Mouse (Mus musculus) liver, postnatal 0 days (tissue): ENCODE data around the gene Aqp7. TPM values are rescaled to one million over a fixed set of nuclear protein-coding genes. Genes with fewer than 3 reads are reported as not detected.

Source experiments
- ATAC-seq: fragments of 200-750 bp; cut with Nextera tagmentation; 2 replicates; pipeline ENCODE4 v1.8.0; 2017; ENCODE audit warnings: mild to moderate bottlenecking, moderate library complexity
- DNase-seq: peaks from one replicate; pipeline ENCODE4 v3.0.0-alpha.2; 2016
- H3K27ac ChIP-seq: fragments of 300-500 bp; sonication (generic); 2 replicates; pipeline ENCODE4 v1.5.1; 2014; ENCODE audit warnings: antibody characterized with exemption, moderate library complexity, mild to moderate bottlenecking, low read depth
- H3K27me3 ChIP-seq: fragments of 300-500 bp; sonication (generic); 2 replicates; pipeline ENCODE4 v1.6.1; 2014; ENCODE audit warnings: low read length, control low read depth, mixed read lengths; ENCODE audit not compliant: insufficient read depth
- H3K36me3 ChIP-seq: fragments of 300-500 bp; sonication (generic); replicated peaks from 2 replicates; pipeline ENCODE4 v1.6.1; 2014; ENCODE audit warnings: mild to moderate bottlenecking, control low read depth, low read length, moderate library complexity, mixed read lengths; ENCODE audit not compliant: insufficient read depth
- H3K4me1 ChIP-seq: fragments of 300-500 bp; sonication (generic); 2 replicates; pipeline ENCODE4 v1.6.1; 2014; ENCODE audit warnings: antibody characterized with exemption, mild to moderate bottlenecking, control low read depth; ENCODE audit not compliant: insufficient read depth
- H3K4me2 ChIP-seq: fragments of 300-500 bp; sonication (generic); 2 replicates; pipeline ENCODE4 v1.6.1; 2014; ENCODE audit warnings: low read depth, mild to moderate bottlenecking, low read length, moderate library complexity, mixed read lengths
- H3K4me3 ChIP-seq: fragments of 300-500 bp; sonication (generic); 2 replicates; pipeline ENCODE4 v1.5.1; 2014; ENCODE audit warnings: low read depth, low read length
- H3K9ac ChIP-seq: fragments of 300-500 bp; sonication (generic); replicated peaks from 2 replicates; pipeline ENCODE4 v1.6.1; 2014; ENCODE audit warnings: mild to moderate bottlenecking, moderate library complexity
- H3K9me3 ChIP-seq: fragments of 300-500 bp; sonication (generic); 2 replicates; pipeline ENCODE4 v1.6.1; 2016; ENCODE audit warnings: mild to moderate bottlenecking, control low read depth, low read length, mixed read lengths
- CTCF ChIP-seq: sonication (generic); IDR thresholded peaks from 2 replicates; pipeline ENCODE4 v1.5.1; 2016; ENCODE audit warnings: antibody characterized with exemption, low read depth
- EP300 ChIP-seq: IDR thresholded peaks from 2 replicates; pipeline ENCODE4 v1.6.1; 2016; ENCODE audit warnings: antibody characterized with exemption, low read depth, mild to moderate bottlenecking
- WGBS: fragments of 180-500 bp; shearing (Covaris S2); extraction: QIAGEN DNeasy Blood & Tissue Kit; methylation state at CpG from one replicate; pipeline ENCODE4 v1.1.7; 2014; ENCODE audit not compliant: insufficient replicate concordance; 5-methylcytosine and 5-hydroxymethylcytosine counted together
- polyA plus RNA-seq: library from polyadenylated mRNA; unstranded; fragments of >200 nt; fragmentation: Nextera tagmentation; extraction: Ambion mirVana; gene quantifications from 2 replicates; pipeline ENCODE4 v1.2.1, GENCODE M21; 2015

Aqp7 gene
- polyA plus RNA-seq, 1 experiment from 2014 or later = 2.1 TPM

DNA sequence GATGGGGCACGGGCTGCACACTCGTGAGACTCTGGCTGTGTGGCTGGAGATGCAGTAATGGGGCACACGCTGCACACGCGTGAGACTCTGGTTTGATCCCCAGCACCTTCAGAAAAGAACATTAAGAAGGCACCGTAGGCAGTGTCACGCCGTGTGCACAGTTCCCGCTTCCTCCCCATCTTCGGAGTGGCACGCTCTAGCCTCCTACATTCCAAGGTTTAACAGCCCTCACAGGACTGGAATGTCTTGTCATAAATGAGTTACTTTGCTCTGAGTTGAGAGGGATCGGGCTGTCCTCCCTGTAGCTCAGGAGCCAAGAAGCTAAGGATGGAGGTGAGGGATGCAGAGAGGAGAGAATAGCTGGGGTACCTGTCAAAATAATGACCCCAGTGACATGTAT, 5.1 kb downstream of the Aqp7 start:
- WGBS = 86% methylated on average over 12 of the region's 12 CpGs
- Histone ChIP-seq H3K9me3 (no peaks in the 10 kb centered on the region), H3K36me3 (no peaks in the 10 kb centered on the region), H3K27ac (no peak overlapping the region), H3K4me1 (peaks cover 5% of the 10 kb centered on the region), H3K9ac (no peak overlapping the region), H3K27me3 (no peaks in the 10 kb centered on the region), H3K4me3 (no peak overlapping the region), H3K4me2 (no peak overlapping the region)
- DNase-seq (no peak), ATAC-seq (no peak)
- TF ChIP-seq EP300 (no peak), CTCF (no peak)

DNA sequence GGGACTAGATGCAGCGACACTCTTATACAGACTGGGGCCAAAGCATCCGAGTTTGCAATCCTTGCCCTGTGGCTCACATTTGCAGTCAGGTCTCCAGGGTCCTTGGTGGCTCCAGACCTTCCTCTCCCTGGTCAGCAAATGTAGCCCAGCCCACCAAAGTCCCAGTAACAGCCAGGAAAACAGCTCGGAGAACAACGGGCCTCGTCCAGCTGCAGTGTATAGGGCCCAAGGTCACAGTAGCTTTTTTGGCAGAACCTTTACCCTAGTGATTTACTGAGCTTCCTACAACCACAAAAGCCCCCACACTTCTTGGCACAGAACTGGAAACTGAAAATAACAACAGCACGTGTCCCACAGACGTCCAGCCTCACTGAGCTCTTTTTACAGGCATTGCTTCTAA, 7.0 kb downstream of the Aqp7 start:
- peak; percentile 25; the same call in 1 of the 2 replicates for ATAC-seq
- Histone ChIP-seq H3K4me3 (no peak overlapping the region), H3K9ac (no peak overlapping the region), H3K27me3 (no peaks in the 10 kb centered on the region), H3K27ac (no peak overlapping the region), H3K9me3 (no peaks in the 10 kb centered on the region), H3K36me3 (no peaks in the 10 kb centered on the region), H3K4me2 (no peak overlapping the region), H3K4me1 (peaks cover 5% of the 10 kb centered on the region)
- no peak for TF ChIP-seq CTCF
- TF ChIP-seq EP300 = no peak
- WGBS = 54% methylated on average over 7 of the region's 7 CpGs
- DNase-seq = no peak

DNA sequence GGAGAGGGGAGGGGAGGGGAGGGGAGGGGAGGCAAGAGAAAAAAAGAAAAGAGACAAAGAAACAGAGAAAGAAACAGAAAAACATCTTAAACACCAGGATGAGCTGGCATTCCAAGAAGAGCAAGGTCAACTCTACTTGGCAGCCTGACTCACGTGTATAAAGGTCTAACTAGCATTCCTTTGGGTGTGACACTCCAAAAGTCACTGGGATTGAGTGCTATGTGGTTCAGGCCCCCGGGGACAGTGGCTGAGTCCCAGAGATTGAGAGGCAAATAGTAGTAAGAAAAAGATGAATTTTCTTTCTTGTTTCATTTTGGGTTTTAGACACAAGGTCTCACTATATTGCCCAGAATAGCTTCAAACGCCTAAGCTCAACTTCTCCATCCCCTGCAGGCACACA, 10.0 kb downstream of the Aqp7 start:
- WGBS = 61% methylated on average over 3 of the region's 3 CpGs
- Histone ChIP-seq H3K9me3 (no peaks in the 10 kb centered on the region), H3K4me1 (no peaks in the 10 kb centered on the region), H3K36me3 (no peaks in the 10 kb centered on the region), H3K27ac (no peak overlapping the region), H3K9ac (no peak overlapping the region), H3K4me2 (no peak overlapping the region), H3K27me3 (no peaks in the 10 kb centered on the region), H3K4me3 (no peak overlapping the region)
- TF ChIP-seq CTCF (no peak), EP300 (no peak)
- ATAC-seq = no peak
- no peak for DNase-seq

DNA sequence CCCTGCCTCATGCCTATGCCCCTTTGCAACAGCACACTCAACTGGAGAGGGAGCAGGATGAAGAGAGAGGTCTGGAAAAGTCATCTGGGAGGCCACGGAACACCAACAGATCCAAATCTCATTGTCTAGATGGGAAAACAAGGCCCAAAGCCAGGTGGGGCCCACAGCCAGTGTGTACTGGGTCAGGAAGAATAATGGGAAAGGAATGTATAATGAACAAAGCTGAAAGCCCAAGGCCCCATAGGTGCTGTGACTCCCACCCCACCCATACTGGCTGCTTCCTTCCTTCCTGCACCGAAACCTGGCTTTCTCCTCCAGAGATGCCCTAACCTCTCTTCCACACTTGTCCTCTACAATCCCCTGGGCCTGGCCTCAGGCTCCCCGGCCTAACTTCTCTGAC, 16.7 kb downstream of the Aqp7 start:
- 70% methylated on average over 3 of the region's 3 CpGs for WGBS
- H3K27me3 ChIP-seq = no peaks in the 10 kb centered on the region
- no peak overlapping the region for H3K9ac ChIP-seq
- no peak overlapping the region for H3K27ac ChIP-seq
- H3K36me3 ChIP-seq = no peaks in the 10 kb centered on the region
- ATAC-seq (no peak), DNase-seq (no peak)
- 0 out of 2 replicates have a peak, but pooled peaks cover 2% of the 10 kb centered on the region for H3K4me1 ChIP-seq
- TF ChIP-seq CTCF (no peak), EP300 (no peak)
- H3K4me2 ChIP-seq = no peak overlapping the region
- no peak overlapping the region for H3K4me3 ChIP-seq
- H3K9me3 ChIP-seq = no peaks in the 10 kb centered on the region

DNA sequence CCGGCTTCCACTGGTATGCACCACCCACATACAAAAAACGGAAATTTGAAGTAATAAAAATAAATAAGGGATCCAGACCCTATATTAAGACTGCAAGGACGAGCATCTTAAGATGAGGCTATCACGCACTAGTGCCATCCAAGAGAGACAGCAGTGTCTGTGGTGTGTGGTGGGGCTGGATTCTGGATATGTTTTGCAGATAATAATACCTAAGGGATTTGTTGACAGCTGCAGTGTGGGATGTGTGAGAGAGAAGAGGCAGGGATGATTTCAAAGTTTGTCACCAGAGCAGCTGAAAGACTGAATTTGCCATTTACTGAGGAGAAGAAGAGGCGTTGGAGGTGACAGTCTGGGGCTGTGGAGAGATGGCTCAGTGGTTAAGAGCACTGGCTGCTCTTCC, 18.6 kb downstream of the Aqp7 start:
- Histone ChIP-seq H3K9me3 (no peaks in the 10 kb centered on the region), H3K4me2 (no peak overlapping the region), H3K4me3 (no peak overlapping the region), H3K27ac (no peak overlapping the region), H3K9ac (no peak overlapping the region), H3K4me1 (0 out of 2 replicates have a peak, but pooled peaks cover 2% of the 10 kb centered on the region), H3K36me3 (peaks cover 6% of the 10 kb centered on the region; the same call in 1 of the 2 replicates), H3K27me3 (no peaks in the 10 kb centered on the region)
- DNase-seq (no peak), ATAC-seq (no peak)
- TF ChIP-seq EP300 (no peak), CTCF (no peak)
- WGBS = 89% methylated on average over 5 of the region's 5 CpGs

DNA sequence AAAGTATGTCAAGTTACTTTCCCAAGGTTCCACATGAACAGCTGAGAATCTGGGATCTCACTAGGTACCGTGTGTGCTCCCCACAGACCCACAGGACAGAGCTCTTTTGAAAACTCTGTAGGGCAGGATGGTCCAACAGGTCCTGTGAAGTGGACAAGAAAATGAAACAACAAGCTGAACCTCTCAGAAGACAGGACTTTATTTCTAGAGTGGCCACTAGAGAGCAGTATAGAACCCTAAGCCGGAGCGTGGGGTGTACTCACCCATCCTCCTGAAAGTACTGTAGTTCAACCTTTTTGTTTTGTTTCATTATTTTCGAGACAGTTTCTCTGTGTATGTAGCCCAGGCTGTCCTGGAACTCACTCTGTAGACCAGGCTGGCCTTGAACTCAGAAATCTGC, 19.7 kb downstream of the Aqp7 start:
- WGBS = 69% methylated on average over 4 of the region's 4 CpGs
- Histone ChIP-seq H3K27ac (no peak overlapping the region), H3K9me3 (no peaks in the 10 kb centered on the region), H3K4me2 (no peak overlapping the region), H3K4me3 (no peak overlapping the region), H3K36me3 (peaks cover 17% of the 10 kb centered on the region; the same call in 1 of the 2 replicates), H3K4me1 (0 out of 2 replicates have a peak, but pooled peaks cover 2% of the 10 kb centered on the region), H3K27me3 (no peaks in the 10 kb centered on the region), H3K9ac (no peak overlapping the region)
- DNase-seq (no peak), ATAC-seq (peak; percentile 40)
- TF ChIP-seq EP300 (no peak), CTCF (peak; percentile 59)

DNA sequence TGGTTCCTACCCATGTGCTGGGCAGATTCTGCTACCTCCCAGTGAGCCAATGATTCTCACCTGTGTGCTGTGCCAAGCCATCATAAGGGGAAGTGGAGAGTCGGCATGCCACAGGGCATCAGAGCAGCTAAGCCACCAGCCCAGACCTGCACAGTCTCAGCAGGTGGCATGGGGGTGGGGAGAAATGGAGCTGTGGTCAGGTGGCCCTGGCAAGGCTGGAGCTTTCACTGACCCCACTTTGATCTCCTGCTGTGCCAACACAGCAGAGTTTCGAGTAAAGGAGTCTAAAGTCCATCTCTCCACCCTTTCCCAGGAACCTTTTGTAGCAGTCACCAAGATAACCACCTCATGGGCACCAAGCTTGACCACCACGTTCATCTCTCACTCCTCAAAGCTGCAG, 20.1 kb downstream of the Aqp7 start:
- Histone ChIP-seq H3K27ac (no peak overlapping the region), H3K4me3 (no peak overlapping the region), H3K27me3 (no peaks in the 10 kb centered on the region), H3K4me2 (no peak overlapping the region), H3K9ac (no peak overlapping the region), H3K36me3 (peaks cover 20% of the 10 kb centered on the region; the same call in 1 of the 2 replicates), H3K9me3 (no peaks in the 10 kb centered on the region), H3K4me1 (0 out of 2 replicates have a peak, but pooled peaks cover 2% of the 10 kb centered on the region)
- TF ChIP-seq EP300 (no peak), CTCF (no peak)
- ATAC-seq (peak; percentile 66), DNase-seq (no peak)
- 75% methylated on average over 3 of the region's 3 CpGs for WGBS
